Mouse (Mus musculus) midbrain, embryonic 11.5 days (tissue): ENCODE results near the gene Itga6. TPM values are rescaled to one million over a fixed set of nuclear protein-coding genes. Genes with fewer than 3 reads are reported as not detected.

ENCODE experiments used
- ATAC-seq: fragments of 200-750 bp; cut with Nextera tagmentation; 2 replicates; pipeline ENCODE4 v1.8.0; 2017; ENCODE audit warnings: moderate TSS enrichment, moderate library complexity; ENCODE audit not compliant: low FRiP score
- DNase-seq: peaks from one replicate; pipeline ENCODE4 v3.0.0; 2015; ENCODE audit warnings: low spot score; ENCODE audit errors: missing footprints
- H3K27ac ChIP-seq: fragments of 300-500 bp; sonication (generic); 2 replicates; pipeline ENCODE4 v1.5.1; 2014; ENCODE audit warnings: low read depth, low read length
- H3K27me3 ChIP-seq: fragments of 300-500 bp; sonication (generic); 2 replicates; pipeline ENCODE4 v1.6.1; 2014; ENCODE audit warnings: mild to moderate bottlenecking, low read length, moderate library complexity, mixed read lengths; ENCODE audit not compliant: control insufficient read depth, insufficient read depth
- H3K36me3 ChIP-seq: fragments of 300-500 bp; sonication (generic); 2 replicates; pipeline ENCODE4 v1.6.1; 2014; ENCODE audit warnings: mild to moderate bottlenecking, low read length, moderate library complexity, mixed read lengths; ENCODE audit not compliant: control insufficient read depth, insufficient read depth
- H3K4me1 ChIP-seq: fragments of 300-500 bp; sonication (generic); 2 replicates; pipeline ENCODE4 v1.6.1; 2014; ENCODE audit warnings: low read length; ENCODE audit not compliant: control insufficient read depth, insufficient read depth
- H3K4me2 ChIP-seq: fragments of 300-500 bp; sonication (generic); 2 replicates; pipeline ENCODE4 v1.6.1; 2014; ENCODE audit warnings: mild to moderate bottlenecking, moderate library complexity
- H3K4me3 ChIP-seq: fragments of 300-500 bp; sonication (generic); 2 replicates; pipeline ENCODE4 v1.5.1; 2014; ENCODE audit warnings: low read depth, low read length
- H3K9ac ChIP-seq: fragments of 300-500 bp; sonication (generic); 2 replicates; pipeline ENCODE4 v1.6.1; 2014; ENCODE audit warnings: low read length
- H3K9me3 ChIP-seq: fragments of 300-500 bp; sonication (generic); 2 replicates; pipeline ENCODE4 v1.6.1; 2016; ENCODE audit warnings: low read length; ENCODE audit not compliant: control insufficient read depth
- WGBS: fragments of 180-500 bp; shearing (Covaris S2); extraction: QIAGEN DNeasy Blood & Tissue Kit; methylation state at CpG from one replicate; pipeline ENCODE4 v1.1.7; 2014; 5-methylcytosine and 5-hydroxymethylcytosine counted together
- polyA plus RNA-seq: library from polyadenylated mRNA; unstranded; fragments of >200 nt; fragmentation: Nextera tagmentation; extraction: Ambion mirVana; gene quantifications from 2 replicates; pipeline ENCODE4 v1.2.1, GENCODE M21; 2014

Gene Itga6
- polyA plus RNA-seq, 1 experiment from 2014 or later = 28.7 TPM

GRCm38 (mm10) chr2:71743377-71743776 is 2.0 kb upstream of the Itga6 start:
- no peak overlapping the region for H3K4me2 ChIP-seq
- no peaks in the 10 kb centered on the region for H3K36me3 ChIP-seq
- H3K4me1 ChIP-seq = peaks cover 24% of the 10 kb centered on the region
- H3K27me3 ChIP-seq = no peaks in the 10 kb centered on the region; the same call in 1 of the 2 replicates
- WGBS = 48% methylated on average over 7 of the region's 7 CpGs
- no peak overlapping the region for H3K27ac ChIP-seq
- no peak for ATAC-seq
- no peak for DNase-seq
- H3K4me3 ChIP-seq = no peak overlapping the region
- no peak overlapping the region for H3K9ac ChIP-seq
- H3K9me3 ChIP-seq = no peaks in the 10 kb centered on the region

GRCm38 (mm10) chr2:71744320-71744719 is 1.1 kb upstream of the Itga6 start:
- H3K9ac ChIP-seq = no peak overlapping the region; the same call in 1 of the 2 replicates
- H3K27me3 ChIP-seq = no peaks in the 10 kb centered on the region; the same call in 1 of the 2 replicates
- ATAC-seq (no peak), DNase-seq (no peak)
- no peaks in the 10 kb centered on the region for H3K36me3 ChIP-seq
- no peak overlapping the region for H3K4me3 ChIP-seq
- no peaks in the 10 kb centered on the region for H3K9me3 ChIP-seq
- no peak overlapping the region for H3K27ac ChIP-seq
- H3K4me1 ChIP-seq = peaks cover 25% of the 10 kb centered on the region
- H3K4me2 ChIP-seq = peak overlapping the region; percentile 26; the same call in 1 of the 2 replicates
- 12% methylated on average over 9 of the region's 9 CpGs for WGBS

DNA sequence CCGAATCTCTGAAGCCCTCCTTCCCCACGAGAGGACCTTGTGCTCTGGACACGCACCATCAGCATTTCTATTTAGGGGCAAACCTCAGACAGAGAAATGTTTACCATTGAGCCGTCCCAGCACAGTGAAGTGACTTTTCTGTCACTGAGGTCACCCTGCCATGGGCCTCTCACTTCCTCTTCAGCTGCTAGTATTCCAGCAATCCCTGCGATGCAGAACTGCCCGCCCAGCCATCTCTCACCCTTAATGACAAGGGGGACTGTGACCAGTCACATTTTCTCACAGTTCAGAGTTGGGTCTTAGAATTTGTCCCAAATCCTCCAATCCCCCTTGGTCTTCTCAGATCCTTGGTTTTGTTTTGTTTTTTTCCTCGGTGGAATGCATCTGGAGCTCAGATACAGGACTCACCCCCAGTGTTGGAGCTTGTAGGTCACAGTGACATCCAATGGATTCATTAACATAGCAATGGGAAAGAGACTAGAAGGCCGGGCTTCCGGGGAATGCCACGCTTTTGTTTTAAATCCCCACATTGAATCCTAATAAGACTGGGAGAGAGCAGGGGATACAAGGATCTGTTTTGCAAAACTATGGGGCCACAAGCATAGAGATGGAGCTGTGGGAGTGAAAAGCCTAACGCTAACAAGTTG is 432 bp upstream of the Itga6 start:
- peak; percentile 63 for ATAC-seq
- Histone ChIP-seq H3K4me3 (no peak overlapping the region), H3K9ac (0 out of 2 replicates have a peak overlapping the region, but pooled peaks have one; percentile 7), H3K36me3 (no peaks in the 10 kb centered on the region), H3K4me2 (peak overlapping the region; percentile 26; the same call in 1 of the 2 replicates), H3K9me3 (no peaks in the 10 kb centered on the region), H3K27ac (no peak overlapping the region), H3K4me1 (peaks cover 28% of the 10 kb centered on the region), H3K27me3 (no peaks in the 10 kb centered on the region; the same call in 1 of the 2 replicates)
- DNase-seq = peak; percentile 89
- 7% methylated on average over 11 of the region's 11 CpGs for WGBS

DNA sequence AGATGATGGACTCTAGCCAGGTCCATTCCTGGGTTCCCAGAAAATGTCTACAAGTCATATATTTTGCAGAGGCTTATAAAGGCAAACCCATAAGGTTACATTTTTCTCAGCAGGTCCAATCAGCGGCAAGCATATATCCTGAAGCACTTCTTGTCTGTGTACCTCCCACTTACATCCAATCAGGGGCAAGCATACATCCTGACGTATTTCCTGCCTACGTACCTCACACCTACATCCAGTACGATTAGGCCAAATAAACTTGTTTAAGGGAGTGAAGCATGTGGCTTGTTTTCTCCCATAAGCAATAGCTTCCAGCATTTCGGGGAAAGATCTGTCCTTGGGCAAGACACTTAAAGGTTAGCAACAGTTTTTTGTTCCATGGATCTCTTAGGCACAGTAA is 3.0 kb downstream of the Itga6 start:
- DNase-seq (no peak), ATAC-seq (no peak)
- H3K4me2 ChIP-seq = no peak overlapping the region
- H3K4me1 ChIP-seq = peaks cover 31% of the 10 kb centered on the region
- H3K9me3 ChIP-seq = no peaks in the 10 kb centered on the region
- no peak overlapping the region for H3K9ac ChIP-seq
- no peaks in the 10 kb centered on the region for H3K36me3 ChIP-seq
- H3K27ac ChIP-seq = no peak overlapping the region
- no peak overlapping the region for H3K4me3 ChIP-seq
- 92% methylated on average over 5 of the region's 5 CpGs for WGBS
- no peaks in the 10 kb centered on the region; the same call in 1 of the 2 replicates for H3K27me3 ChIP-seq

GRCm38 (mm10) chr2:71749367-71750086 is 4.1 kb downstream of the Itga6 start:
- no peaks in the 10 kb centered on the region; the same call in 1 of the 2 replicates for H3K27me3 ChIP-seq
- DNase-seq (peak; percentile 95), ATAC-seq (peak; percentile 31; the same call in 1 of the 2 replicates)
- peak overlapping the region; percentile 16 for H3K4me2 ChIP-seq
- no peaks in the 10 kb centered on the region for H3K9me3 ChIP-seq
- H3K4me3 ChIP-seq = peak overlapping the region; percentile 6; the same call in 1 of the 2 replicates
- peak overlapping the region; percentile 0; the same call in 1 of the 2 replicates for H3K27ac ChIP-seq
- H3K9ac ChIP-seq = no peak overlapping the region; the same call in 1 of the 2 replicates
- H3K36me3 ChIP-seq = no peaks in the 10 kb centered on the region
- WGBS = 22% methylated on average over 13 of the region's 13 CpGs
- H3K4me1 ChIP-seq = peaks cover 25% of the 10 kb centered on the region

- Histone ChIP-seq H3K9me3 (no peaks in the 10 kb centered on the region), H3K36me3 (no peaks in the 10 kb centered on the region), H3K27ac (peak overlapping the region; percentile 46; the same call in 1 of the 2 replicates), H3K4me1 (peaks cover 19% of the 10 kb centered on the region), H3K27me3 (no peaks in the 10 kb centered on the region; the same call in 1 of the 2 replicates), H3K9ac (no peak overlapping the region), H3K4me2 (peak overlapping the region; percentile 16), H3K4me3 (no peak overlapping the region; the same call in 1 of the 2 replicates)
- DNase-seq (no peak), ATAC-seq (peak; percentile 73)
- WGBS = 12% methylated on average over 10 of the region's 10 CpGs
Observed at GRCm38 (mm10) chr2:71750087-71750453, 4.7 kb downstream of the Itga6 start.

DNA sequence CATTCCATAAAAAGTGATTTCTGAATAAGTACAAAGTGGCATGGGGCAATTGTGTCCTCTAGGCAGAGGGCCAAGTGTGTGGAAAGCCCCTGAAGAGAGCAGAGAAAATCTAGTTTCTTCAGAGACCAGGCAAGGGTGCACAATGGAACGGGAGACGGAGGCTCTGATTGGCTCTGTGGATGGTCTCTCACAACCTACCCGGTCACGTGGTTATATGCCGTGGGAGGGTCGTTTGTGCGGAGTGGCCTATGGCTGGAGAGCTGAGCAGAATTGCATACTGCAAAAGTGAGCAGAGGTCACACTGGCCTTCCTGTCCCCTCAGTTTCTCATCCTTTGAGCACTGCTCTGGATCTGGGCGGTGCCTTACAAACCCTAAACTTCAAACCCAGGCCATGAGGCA is 5.9 kb downstream of the Itga6 start:
- Histone ChIP-seq H3K4me3 (no peak overlapping the region), H3K4me2 (no peak overlapping the region), H3K9me3 (no peaks in the 10 kb centered on the region), H3K9ac (no peak overlapping the region), H3K27ac (no peak overlapping the region), H3K36me3 (no peaks in the 10 kb centered on the region), H3K4me1 (peaks cover 11% of the 10 kb centered on the region), H3K27me3 (no peaks in the 10 kb centered on the region; the same call in 1 of the 2 replicates)
- ATAC-seq (peak; percentile 61; the same call in 1 of the 2 replicates), DNase-seq (no peak)
- WGBS = 72% methylated on average over 8 of the region's 8 CpGs

DNA sequence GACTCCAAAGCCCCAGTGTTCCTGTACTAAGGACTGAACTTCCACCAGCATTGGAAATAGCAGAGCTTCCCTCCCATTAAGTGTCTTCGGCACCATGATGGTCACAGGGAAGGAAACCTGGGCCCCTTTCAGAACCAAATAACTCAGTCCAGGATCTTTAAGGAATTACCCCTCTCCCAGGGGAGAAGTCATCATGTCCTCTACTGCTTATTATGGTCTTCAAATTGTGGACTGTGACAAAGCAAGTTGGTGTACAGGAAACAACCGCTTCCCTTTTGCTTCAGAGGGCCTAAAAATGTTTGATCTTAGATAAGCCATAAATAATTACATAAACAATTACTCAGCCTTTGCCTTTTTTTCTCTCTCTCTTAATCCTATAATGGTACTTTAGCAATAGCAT is 6.4 kb downstream of the Itga6 start:
- Histone ChIP-seq H3K27ac (no peak overlapping the region), H3K27me3 (no peaks in the 10 kb centered on the region; the same call in 1 of the 2 replicates), H3K9ac (no peak overlapping the region), H3K4me2 (no peak overlapping the region), H3K36me3 (no peaks in the 10 kb centered on the region), H3K9me3 (no peaks in the 10 kb centered on the region), H3K4me1 (peaks cover 11% of the 10 kb centered on the region), H3K4me3 (no peak overlapping the region)
- no peak for DNase-seq
- ATAC-seq = no peak
- WGBS = 81% methylated on average over 2 of the region's 2 CpGs

GRCm38 (mm10) chr2:71752383-71752782 is 7.0 kb downstream of the Itga6 start:
- Histone ChIP-seq H3K36me3 (no peaks in the 10 kb centered on the region), H3K9me3 (no peaks in the 10 kb centered on the region)
- DNase-seq = no peak

More at GRCm38 (mm10) chr2:71752383-71752782, 7.0 kb downstream of the Itga6 start:
- Histone ChIP-seq H3K27me3 (no peaks in the 10 kb centered on the region; the same call in 1 of the 2 replicates), H3K9ac (no peak overlapping the region), H3K4me2 (no peak overlapping the region), H3K27ac (no peak overlapping the region), H3K4me3 (no peak overlapping the region), H3K4me1 (peaks cover 11% of the 10 kb centered on the region)
- WGBS = 87% methylated on average over 2 of the region's 2 CpGs
- ATAC-seq = no peak
